Mouse (Mus musculus): ENCODE measurements around the gene Sox6. TPM values are rescaled to one million over a fixed set of nuclear protein-coding genes. Genes with fewer than 3 reads are reported as not detected.

Sox6 gene
- total and polyA plus RNA-seq, 3 experiments: 0.09 to 1.3 (median 0.90) TPM

GRCm38 (mm10) chr7:116039196-116039537, 571 bp upstream of the Sox6 start, which contains the start of gene 1110004F10Rik:
Gene 1110004F10Rik (plus strand): TSS chr7:116039397.
- DNase-seq (ENCODE audit: extremely low read depth): no peak
- dilution Hi-C loops (cut with MboI; ENCODE audit: extremely low pct_ligation_motif_present, extremely low pct_unique_long_range_greater_than_20kb, low sequenced_read_pairs) (no loop called here), in situ Hi-C loops (cut with MboI; ENCODE audit: low pct_ligation_motif_present, low pct_unique_long_range_greater_than_20kb, low sequenced_read_pairs) (loop anchor here (25.0 kb wide), 2 partner anchors 827 to 1127 kb away; no protein-coding TSS in a partner anchor)
- no peak for TF ChIP-seq SMC3 (IDR thresholded peaks at IDR 0.05; ENCODE audit: low read depth, low read length)
- no peak for TF ChIP-seq USF2 (conservative IDR thresholded peaks at IDR 0.05; ENCODE audit: low read depth, low read length)
- no peak for TF ChIP-seq IRF4 (IDR thresholded peaks at IDR 0.05; ENCODE audit: low read depth, low read length)
- no peak for TF ChIP-seq BHLHE40 (IDR thresholded peaks at IDR 0.05; ENCODE audit: low read depth, low read length)
- TF ChIP-seq GABPA (IDR thresholded peaks at IDR 0.05; ENCODE audit: insufficient replicate concordance, low read depth, low read length): no peak
- no peak for TF ChIP-seq UBTF (IDR thresholded peaks at IDR 0.05; ENCODE audit: low read depth, low read length)
- TF ChIP-seq MAFK (IDR thresholded peaks at IDR 0.05; ENCODE audit: insufficient replicate concordance, low read length): no peak
- TF ChIP-seq TCF12 (IDR thresholded peaks at IDR 0.05; ENCODE audit: low read depth, low read length): no peak
- TF ChIP-seq RAD21 (IDR thresholded peaks at IDR 0.05; ENCODE audit: low read depth, low read length): no peak
- no peak for TF ChIP-seq NELFE (IDR thresholded peaks at IDR 0.05; ENCODE audit: low read depth, low read length)
- TF ChIP-seq ETS1 (conservative IDR thresholded peaks at IDR 0.05; ENCODE audit: low read depth, low read length): no peak
- Histone ChIP-seq H3K4me2 (ENCODE audit: insufficient read depth, low read depth, poor library complexity, severe bottlenecking) (peak within 1 kb of the TSS; percentile 76), H3K4me3 (replicated peaks in 1 of 3; ENCODE audit: low read depth in 2 of 3, low read length in 2 of 3, poor library complexity in 1 of 3) (peak within 1 kb of the TSS; percentile 16 to 60 (median 49)), H3K36me3 (replicated peaks in 1 of 2; ENCODE audit: control insufficient read depth in 1 of 2, insufficient read depth in 1 of 2, low read length in 1 of 2) (no peaks in the 10 kb centered on the region), H3K79me2 (replicated peaks; ENCODE audit: control insufficient read depth, extremely low read depth, insufficient read depth, poor library complexity, severe bottlenecking) (no peaks in the 10 kb centered on the region), H3K27me3 (replicated peaks) (peaks cover 48% of the 10 kb centered on the region), H3K9me3 (replicated peaks; ENCODE audit: low read length) (no peaks in the 10 kb centered on the region), H3K27ac (ENCODE audit: insufficient read depth, low read depth) (no peak within 1 kb of the TSS), H3K4me1 (ENCODE audit: control insufficient read depth in 1 of 2, insufficient read depth in 2 of 2) (peaks cover 0 to 12% of the 10 kb centered on the region in 2 experiments; a peak in 2 of 4 replicates), H3K9ac (ENCODE audit: insufficient read depth, low read depth) (no peak within 1 kb of the TSS; the same call in 1 of the 2 replicates)

DNA sequence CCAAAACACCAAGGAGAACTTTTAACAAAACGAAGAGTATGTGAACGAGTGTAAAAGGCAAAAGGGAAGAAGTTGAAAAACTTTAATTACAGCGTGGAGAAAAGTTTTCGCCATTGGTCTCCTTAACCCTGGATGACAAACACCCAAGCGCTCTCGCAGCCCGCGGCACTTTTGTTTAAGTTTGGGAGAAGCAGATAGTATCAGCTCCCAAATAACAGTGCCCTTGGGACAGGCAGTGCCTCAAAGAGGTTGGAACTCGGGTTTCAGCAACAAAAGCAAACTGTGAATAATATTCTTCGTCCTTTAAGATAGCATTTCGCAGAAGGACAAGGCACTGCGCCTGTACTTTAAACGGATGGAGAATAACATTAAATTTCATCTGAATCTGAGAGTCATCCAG, 572 bp downstream of the Sox6 start:
- Histone ChIP-seq H3K4me3 (replicated peaks in 1 of 3; ENCODE audit: low read depth in 2 of 3, low read length in 2 of 3, poor library complexity in 1 of 3) (no peak overlapping the region), H3K9me3 (replicated peaks; ENCODE audit: low read length) (no peaks in the 10 kb centered on the region), H3K9ac (ENCODE audit: insufficient read depth, low read depth) (no peak overlapping the region), H3K27ac (ENCODE audit: insufficient read depth, low read depth) (no peak overlapping the region), H3K27me3 (replicated peaks) (peaks cover 56% of the 10 kb centered on the region), H3K4me2 (ENCODE audit: insufficient read depth, low read depth, poor library complexity, severe bottlenecking) (no peak overlapping the region), H3K79me2 (replicated peaks; ENCODE audit: control insufficient read depth, extremely low read depth, insufficient read depth, poor library complexity, severe bottlenecking) (no peaks in the 10 kb centered on the region), H3K4me1 (ENCODE audit: control insufficient read depth in 1 of 2, insufficient read depth in 2 of 2) (peaks cover 0 to 12% of the 10 kb centered on the region in 2 experiments; a peak in 2 of 4 replicates), H3K36me3 (replicated peaks in 1 of 2; ENCODE audit: control insufficient read depth in 1 of 2, insufficient read depth in 1 of 2, low read length in 1 of 2) (no peaks in the 10 kb centered on the region)
- dilution Hi-C loops (cut with MboI; ENCODE audit: extremely low pct_ligation_motif_present, extremely low pct_unique_long_range_greater_than_20kb, low sequenced_read_pairs): no loop called here
- no peak for DNase-seq (ENCODE audit: extremely low read depth)
- in situ Hi-C loops (cut with MboI; ENCODE audit: low pct_ligation_motif_present, low pct_unique_long_range_greater_than_20kb, low sequenced_read_pairs): loop anchor here (25.0 kb wide), 2 partner anchors 826 to 1126 kb away; no protein-coding TSS in a partner anchor
- no peak for TF ChIP-seq ETS1 (conservative IDR thresholded peaks at IDR 0.05; ENCODE audit: low read depth, low read length)
- no peak for TF ChIP-seq MYC (IDR thresholded peaks at IDR 0.05; ENCODE audit: low read depth, low read length)
- TF ChIP-seq USF2 (conservative IDR thresholded peaks at IDR 0.05; ENCODE audit: low read depth, low read length): no peak
- no peak for TF ChIP-seq NRF1 (IDR thresholded peaks at IDR 0.05; ENCODE audit: low read depth, low read length)
- TF ChIP-seq IRF4 (IDR thresholded peaks at IDR 0.05; ENCODE audit: low read depth, low read length): no peak
- TF ChIP-seq JUND (conservative IDR thresholded peaks at IDR 0.05; ENCODE audit: low read depth, low read length): no peak
- no peak for TF ChIP-seq ELF1 (IDR thresholded peaks at IDR 0.05; ENCODE audit: low read depth, low read length)
- TF ChIP-seq SMC3 (IDR thresholded peaks at IDR 0.05; ENCODE audit: low read depth, low read length): no peak
- TF ChIP-seq BHLHE40 (IDR thresholded peaks at IDR 0.05; ENCODE audit: low read depth, low read length): no peak
- no peak for TF ChIP-seq RCOR1 (conservative IDR thresholded peaks at IDR 0.05; ENCODE audit: low read depth, low read length)
- no peak for TF ChIP-seq TCF12 (IDR thresholded peaks at IDR 0.05; ENCODE audit: low read depth, low read length)
- TF ChIP-seq USF1 (IDR thresholded peaks at IDR 0.05; ENCODE audit: low read depth, low read length): no peak
- no peak for TF ChIP-seq PAX5 (IDR thresholded peaks at IDR 0.05; ENCODE audit: low read length)
